In genomic region chr5:35131773-35132172, GRCm38 (mm10) we compare ENCODE assay signal across 9 mouse cellular contexts. TPM values are rescaled to one million over a fixed set of nuclear protein-coding genes. Genes with fewer than 3 reads are reported as not detected.
A peak's percentile ranks its signal among the peaks of the same experiment; 100 is the strongest.
DNase-seq lines count a peak whose midpoint lies in the region; ATAC-seq and TF ChIP-seq lines count a peak whose summit lies in the region.
"Had no signal": no experiment of that assay in that cellular context is flagged by ENCODE, and none has a peak within 500 bp of the region (broad histone marks: within the 10 kb centered on the region; RNA-seq: fewer than 3 reads in every experiment).

No protein-coding gene starts in this region.

- H3K9me3 ChIP-seq in forebrain, postnatal 0 days (ENCODE audit: low read length): no peaks in the 10 kb centered on the region
- H3K9me3 ChIP-seq in hindbrain, embryonic 12.5 days (replicated peaks): no peaks in the 10 kb centered on the region
- H3K9me3 ChIP-seq in megakaryocyte, embryonic 14.5 days: peaks cover 18% of the 10 kb centered on the region

- no peak overlapping the region for H3K9ac ChIP-seq in forebrain, postnatal 0 days
- H3K9ac ChIP-seq in hindbrain, embryonic 12.5 days: no peak overlapping the region

- 7% methylated on average over 7 of the region's 7 CpGs for WGBS in cerebellum, adult 2 months
- WGBS in forebrain, postnatal 0 days: 4% methylated on average over 7 of the region's 7 CpGs
- WGBS in hindbrain, embryonic 12.5 days: 7% methylated on average over 7 of the region's 7 CpGs

- DNase-seq in Muller cell, postnatal 12 days (ENCODE audit: inconsistent ontology term): peak; percentile 64
- peak; percentile 92 to 95 for DNase-seq in cerebellum, adult 2 months
- DNase-seq in forebrain, postnatal 0 days: peak; percentile 86
- DNase-seq in layer of hippocampus, postnatal 36 days: peak; percentile 79 to 82
- peak; percentile 87 for DNase-seq in right cerebral cortex, adult 18-20 months
- DNase-seq in urinary bladder, adult 18-20 months (ENCODE audit: low spot score in 2 of 2): peak; percentile 26 to 63

- H3K4me1 ChIP-seq in cerebellum, adult 2 months (ENCODE audit: control insufficient read depth, insufficient read depth, low read length): peaks cover 32% of the 10 kb centered on the region
- H3K4me1 ChIP-seq in forebrain, postnatal 0 days (ENCODE audit: insufficient read depth): no peaks in the 10 kb centered on the region; the same call in 1 of the 2 replicates
- H3K4me1 ChIP-seq in hindbrain, embryonic 12.5 days: no peaks in the 10 kb centered on the region
- peaks cover 14% of the 10 kb centered on the region for H3K4me1 ChIP-seq in megakaryocyte, embryonic 14.5 days

- no peaks in the 10 kb centered on the region for H3K36me3 ChIP-seq in forebrain, postnatal 0 days (ENCODE audit: insufficient read depth)
- H3K36me3 ChIP-seq in hindbrain, embryonic 12.5 days: no peaks in the 10 kb centered on the region
- H3K36me3 ChIP-seq in megakaryocyte, embryonic 14.5 days (replicated peaks; ENCODE audit: low read length): no peaks in the 10 kb centered on the region

- no peak overlapping the region for H3K27ac ChIP-seq in cerebellum, adult 2 months (ENCODE audit: insufficient read depth, low read length)
- no peak overlapping the region for H3K27ac ChIP-seq in forebrain, postnatal 0 days (ENCODE audit: low read depth, low read length)
- H3K27ac ChIP-seq in hindbrain, embryonic 12.5 days: no peak overlapping the region
- H3K27ac ChIP-seq: macrophage had no signal

- peak; percentile 34; the same call in 1 of the 2 replicates for ATAC-seq in forebrain, postnatal 0 days
- 0 out of 2 replicates have a peak, but pooled peaks have one; percentile 48 for ATAC-seq in hindbrain, embryonic 12.5 days (ENCODE audit: low FRiP score)

- no peak for TF ChIP-seq POLR2A in cerebellum, adult 2 months (IDR thresholded peaks at IDR 0.05; ENCODE audit: borderline replicate concordance, insufficient read depth, low read length)

- H3K4me3 ChIP-seq in cerebellum, adult 2 months (replicated peaks; ENCODE audit: insufficient read depth, low read depth, low read length): no peak overlapping the region
- H3K4me3 ChIP-seq in forebrain, postnatal 0 days (ENCODE audit: low read depth, low read length): no peak overlapping the region
- no peak overlapping the region for H3K4me3 ChIP-seq in hindbrain, embryonic 12.5 days
- peak overlapping the region; percentile 18 for H3K4me3 ChIP-seq in megakaryocyte, embryonic 14.5 days (replicated peaks)

- peak; percentile 85 for TF ChIP-seq CTCF in cerebellum, adult 2 months (IDR thresholded peaks at IDR 0.05; ENCODE audit: borderline replicate concordance, insufficient read depth, low read depth, low read length)
- peak; percentile 87 for TF ChIP-seq CTCF in forebrain, postnatal 0 days (IDR thresholded peaks at IDR 0.05; ENCODE audit: low read depth)

- H3K27me3 ChIP-seq in cerebellum, adult 2 months (ENCODE audit: control insufficient read depth, insufficient read depth, low read length): no peaks in the 10 kb centered on the region
- no peaks in the 10 kb centered on the region for H3K27me3 ChIP-seq in forebrain, postnatal 0 days (ENCODE audit: insufficient read depth, low read length)
- H3K27me3 ChIP-seq in hindbrain, embryonic 12.5 days: no peaks in the 10 kb centered on the region; the same call in 1 of the 2 replicates
- peaks cover 60% of the 10 kb centered on the region for H3K27me3 ChIP-seq in megakaryocyte, embryonic 14.5 days (replicated peaks)

- H3K4me2 ChIP-seq in forebrain, postnatal 0 days (ENCODE audit: low read depth): no peak overlapping the region
- no peak overlapping the region for H3K4me2 ChIP-seq in hindbrain, embryonic 12.5 days (replicated peaks)

RNA-seq across cellular contexts. Expression of gene Lrpap1, which starts 26.2 kb away (rescaled TPM):
- 112 and 124 TPM in 2 replicates for polyA plus RNA-seq in cerebellum, adult 2 months (2012; rRNA removed)
- 96.6 and 99.3 TPM in 2 replicates for total RNA-seq in forebrain, postnatal 0 days (2014; rRNA removed)
- polyA plus RNA-seq in forebrain, postnatal 0 days (2015; fragmentation: Nextera tagmentation; extraction: Ambion mirVana): 137 and 150 TPM in 2 replicates
- polyA plus RNA-seq in hindbrain, embryonic 12.5 days (2016; fragmentation: Nextera tagmentation; extraction: Ambion mirVana): 115 and 129 TPM in 2 replicates
- 100 to 1,000 TPM; 150 to 152 TPM for total RNA-seq in layer of hippocampus, postnatal 36 days (2021)
- polyA plus RNA-seq in megakaryocyte, embryonic 14.5 days (2012; ENCODE audit: insufficient read depth, low replicate concordance): 7.7 and 48.7 TPM in 2 replicates
